Mouse (Mus musculus) midbrain, embryonic 14.5 days (tissue): ENCODE measurements around the gene Mnd1. TPM values are rescaled to one million over a fixed set of nuclear protein-coding genes. Genes with fewer than 3 reads are reported as not detected.

Source experiments
- ATAC-seq: fragments of 200-750 bp; cut with Nextera tagmentation; 2 replicates; pipeline ENCODE4 v1.8.0; 2017; ENCODE audit warnings: moderate number of reproducible peaks, moderate library complexity; ENCODE audit not compliant: low FRiP score, low TSS enrichment
- DNase-seq: peaks from one replicate; pipeline ENCODE4 v3.0.0-alpha.2; 2015
- H3K27ac ChIP-seq: fragments of 300-500 bp; sonication (generic); replicated peaks from 2 replicates; pipeline ENCODE4 v1.5.1; 2014; ENCODE audit warnings: mild to moderate bottlenecking, low read depth, low read length, moderate library complexity
- H3K27me3 ChIP-seq: fragments of 300-500 bp; sonication (generic); 2 replicates; pipeline ENCODE4 v1.6.1; 2014; ENCODE audit warnings: low read length, control low read depth, mixed read lengths; ENCODE audit not compliant: control insufficient read depth, insufficient read depth
- H3K36me3 ChIP-seq: fragments of 300-500 bp; sonication (generic); 2 replicates; pipeline ENCODE4 v1.6.1; 2014; ENCODE audit warnings: low read length, control low read depth; ENCODE audit not compliant: control insufficient read depth, insufficient read depth
- H3K4me1 ChIP-seq: fragments of 300-500 bp; sonication (generic); 2 replicates; pipeline ENCODE4 v1.6.1; 2014; ENCODE audit warnings: mild to moderate bottlenecking, antibody characterized with exemption, low read length, control low read depth; ENCODE audit not compliant: control insufficient read depth, insufficient read depth
- H3K4me2 ChIP-seq: fragments of 300-500 bp; sonication (generic); 2 replicates; pipeline ENCODE4 v1.6.1; 2014; ENCODE audit warnings: mild to moderate bottlenecking, low read length, moderate library complexity
- H3K4me3 ChIP-seq: fragments of 300-500 bp; sonication (generic); replicated peaks from 2 replicates; pipeline ENCODE4 v1.5.1; 2014; ENCODE audit warnings: low read depth, low read length
- H3K9ac ChIP-seq: fragments of 300-500 bp; sonication (generic); replicated peaks from 2 replicates; pipeline ENCODE4 v1.6.1; 2014; ENCODE audit warnings: mild to moderate bottlenecking, low read length, moderate library complexity
- H3K9me3 ChIP-seq: fragments of 300-500 bp; sonication (generic); 2 replicates; pipeline ENCODE4 v1.6.1; 2016; ENCODE audit warnings: low read length, control low read depth, mixed read lengths; ENCODE audit not compliant: control insufficient read depth
- WGBS: fragments of 180-500 bp; shearing (Covaris S2); extraction: QIAGEN DNeasy Blood & Tissue Kit; methylation state at CpG from one replicate; pipeline ENCODE4 v1.1.7; 2014; 5-methylcytosine and 5-hydroxymethylcytosine counted together
- polyA plus RNA-seq: library from polyadenylated mRNA; unstranded; fragments of >200 nt; fragmentation: Nextera tagmentation; extraction: Ambion mirVana; gene quantifications from 2 replicates; pipeline ENCODE4 v1.2.1, GENCODE M21; 2014

Gene Mnd1
- polyA plus RNA-seq, 1 experiment from 2014 or later, result 1.2 TPM

GRCm38 (mm10) chr3:84060128-84060527, 95.5 kb downstream of the Mnd1 start:
- no peak overlapping the region for H3K4me3 ChIP-seq
- no peak overlapping the region for H3K4me2 ChIP-seq
- no peak overlapping the region for H3K9ac ChIP-seq
- no peaks in the 10 kb centered on the region for H3K4me1 ChIP-seq
- DNase-seq, result no peak
- WGBS, result 74% methylated on average over 4 of the region's 4 CpGs
- no peak overlapping the region for H3K27ac ChIP-seq
- no peaks in the 10 kb centered on the region for H3K27me3 ChIP-seq
- no peaks in the 10 kb centered on the region for H3K36me3 ChIP-seq
- H3K9me3 ChIP-seq, result no peaks in the 10 kb centered on the region
- ATAC-seq, result no peak

- no peaks in the 10 kb centered on the region for H3K4me1 ChIP-seq
- WGBS, result 74% methylated on average over 4 of the region's 4 CpGs
- no peak overlapping the region for H3K4me2 ChIP-seq
- H3K4me3 ChIP-seq, result no peak overlapping the region
- H3K9me3 ChIP-seq, result no peaks in the 10 kb centered on the region
- ATAC-seq (no peak), DNase-seq (peak; percentile 27)
- H3K9ac ChIP-seq, result no peak overlapping the region
- no peaks in the 10 kb centered on the region for H3K27me3 ChIP-seq
- no peaks in the 10 kb centered on the region for H3K36me3 ChIP-seq
- H3K27ac ChIP-seq, result no peak overlapping the region
These were observed 95.9 kb downstream of the Mnd1 start for GRCm38 (mm10) chr3:84059676-84060075.

DNA sequence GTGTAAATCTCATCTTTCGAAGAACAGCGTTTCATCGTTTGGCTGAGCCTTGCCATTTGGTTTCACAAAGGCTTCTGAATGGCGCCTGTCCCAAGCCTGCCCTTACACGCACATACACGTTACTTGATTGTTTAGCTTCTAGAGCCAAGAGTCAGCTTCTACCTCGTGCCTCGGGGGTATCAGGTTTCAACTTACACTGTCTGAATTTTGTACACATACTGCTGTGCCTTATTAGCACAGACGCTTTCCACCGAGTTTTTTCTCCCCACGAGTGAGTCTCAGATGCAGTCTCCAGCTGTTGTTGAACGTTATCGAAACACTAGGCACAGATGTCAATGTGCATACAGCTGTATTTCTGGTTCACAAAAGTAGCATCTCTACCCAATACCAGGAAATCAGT, 96.3 kb downstream of the Mnd1 start:
- ATAC-seq, result no peak

DNA sequence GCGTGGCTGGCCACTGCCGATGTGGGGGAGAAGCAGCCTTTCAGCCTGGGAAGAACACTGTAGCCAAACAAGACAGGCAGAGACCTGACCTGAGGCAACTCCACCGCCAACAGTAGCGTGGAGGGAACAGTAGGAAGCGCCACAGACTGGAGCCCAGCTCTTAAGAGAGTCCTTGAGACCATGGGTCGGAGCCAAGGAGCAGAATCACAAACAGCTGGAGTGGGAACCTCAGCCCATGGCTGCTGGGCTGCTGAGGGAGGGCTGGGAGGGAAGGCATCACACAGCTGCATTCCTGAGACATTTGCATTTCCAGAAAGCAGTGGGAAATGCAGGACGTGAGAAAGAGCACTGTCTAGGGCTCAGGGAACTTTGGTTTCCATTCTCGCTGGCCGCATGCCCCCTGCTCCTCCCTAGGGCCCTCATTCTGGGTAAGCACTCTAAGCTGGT, 106.8 kb downstream of the Mnd1 start:
- Histone ChIP-seq H3K36me3 (no peaks in the 10 kb centered on the region), H3K9me3 (no peaks in the 10 kb centered on the region), H3K4me2 (no peak overlapping the region), H3K27me3 (no peaks in the 10 kb centered on the region), H3K4me3 (no peak overlapping the region), H3K4me1 (no peaks in the 10 kb centered on the region), H3K27ac (no peak overlapping the region), H3K9ac (no peak overlapping the region)
- 9% methylated on average over 9 of the region's 9 CpGs for WGBS
- DNase-seq, result peak; percentile 47
- no peak for ATAC-seq

More for the DNA sequence above, 96.3 kb downstream of the Mnd1 start:
- Histone ChIP-seq H3K27ac (no peak overlapping the region), H3K4me3 (no peak overlapping the region), H3K36me3 (no peaks in the 10 kb centered on the region), H3K9me3 (no peaks in the 10 kb centered on the region), H3K27me3 (no peaks in the 10 kb centered on the region), H3K4me1 (no peaks in the 10 kb centered on the region), H3K9ac (no peak overlapping the region), H3K4me2 (no peak overlapping the region)
- DNase-seq, result no peak
- WGBS, result 68% methylated on average over 13 of the region's 13 CpGs

- H3K27ac ChIP-seq, result no peak overlapping the region
- no peaks in the 10 kb centered on the region for H3K36me3 ChIP-seq
- no peak overlapping the region for H3K4me3 ChIP-seq
- H3K27me3 ChIP-seq, result no peaks in the 10 kb centered on the region
- no peak overlapping the region for H3K4me2 ChIP-seq
- ATAC-seq, result no peak
- DNase-seq, result no peak
- H3K9me3 ChIP-seq, result no peaks in the 10 kb centered on the region
- H3K4me1 ChIP-seq, result no peaks in the 10 kb centered on the region
- H3K9ac ChIP-seq, result no peak overlapping the region
- 96% methylated on average over 8 of the region's 8 CpGs for WGBS
These were observed 109.4 kb downstream of the Mnd1 start for GRCm38 (mm10) chr3:84046206-84046605.

GRCm38 (mm10) chr3:84041739-84042138, 113.8 kb downstream of the Mnd1 start:
- H3K27ac ChIP-seq, result no peak overlapping the region
- H3K9me3 ChIP-seq, result no peaks in the 10 kb centered on the region
- WGBS, result 88% methylated on average over 8 of the region's 8 CpGs
- H3K4me2 ChIP-seq, result no peak overlapping the region
- no peak overlapping the region for H3K9ac ChIP-seq
- H3K4me3 ChIP-seq, result no peak overlapping the region
- no peak for DNase-seq
- H3K27me3 ChIP-seq, result no peaks in the 10 kb centered on the region
- peaks cover 13% of the 10 kb centered on the region for H3K4me1 ChIP-seq
- ATAC-seq, result no peak
- no peaks in the 10 kb centered on the region for H3K36me3 ChIP-seq

GRCm38 (mm10) chr3:84040476-84041082, 115.0 kb downstream of the Mnd1 start:
- DNase-seq, result peak; percentile 81
- Histone ChIP-seq H3K27me3 (no peaks in the 10 kb centered on the region), H3K9me3 (no peaks in the 10 kb centered on the region), H3K4me1 (peaks cover 18% of the 10 kb centered on the region), H3K4me3 (peak overlapping the region; percentile 75), H3K4me2 (peak overlapping the region; percentile 94), H3K27ac (peak overlapping the region; percentile 96), H3K9ac (peak overlapping the region; percentile 95), H3K36me3 (0 out of 2 replicates have a peak, but pooled peaks cover 2% of the 10 kb centered on the region)
- ATAC-seq, result peak; percentile 48
- 5% methylated on average over 23 of the region's 23 CpGs for WGBS

DNA sequence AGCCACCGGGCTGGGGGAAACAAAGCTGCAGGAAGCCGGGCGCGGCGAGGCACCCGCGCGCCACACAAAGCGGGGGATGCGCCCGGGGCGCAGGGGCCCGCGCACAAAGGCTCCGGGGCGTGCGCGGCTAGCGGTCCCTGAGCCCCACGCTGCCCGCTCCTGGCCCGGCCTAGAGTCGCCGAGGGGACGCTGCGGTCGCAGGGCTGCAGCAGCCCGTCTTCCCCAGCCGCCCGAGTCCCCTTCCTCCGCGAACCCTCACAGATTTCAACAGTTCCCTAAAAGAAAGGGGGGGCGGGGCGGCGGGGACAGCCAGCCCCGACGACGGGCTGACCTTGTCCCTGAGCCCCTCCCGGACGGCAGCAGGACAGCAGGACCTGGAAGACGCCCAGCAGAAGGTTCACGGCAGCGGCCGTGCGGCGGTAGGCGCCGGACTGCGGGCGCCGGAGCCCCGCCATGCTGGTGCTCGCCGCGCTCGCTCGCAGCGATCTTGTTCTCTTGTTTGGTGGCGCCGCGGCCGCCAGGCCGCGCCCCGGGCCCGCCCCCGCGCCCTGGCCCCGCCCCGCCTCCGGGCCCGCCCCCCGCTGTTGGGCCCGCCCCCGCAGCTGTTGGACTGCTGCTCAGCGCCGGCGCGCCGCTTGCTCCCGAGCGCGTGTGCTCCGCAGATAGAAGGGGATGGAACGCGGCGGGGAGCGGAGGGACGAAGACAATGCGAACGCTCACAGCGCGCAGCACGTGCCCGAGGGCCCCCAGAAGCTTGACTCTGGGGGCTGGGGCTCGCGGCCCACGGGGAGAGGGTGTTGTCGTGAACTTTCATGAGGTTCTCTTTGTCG, 115.7 kb downstream of the Mnd1 start, which contains the start of gene Tmem131l:
Gene Tmem131l (minus strand): TSS at position 530 of the 830 bp plus-strand sequence.
- Histone ChIP-seq H3K27ac (peak within 1 kb of the TSS; percentile 96), H3K4me2 (peak within 1 kb of the TSS; percentile 94), H3K27me3 (no peaks in the 10 kb centered on the region), H3K36me3 (0 out of 2 replicates have a peak, but pooled peaks cover 2% of the 10 kb centered on the region), H3K4me3 (peak within 1 kb of the TSS; percentile 75), H3K4me1 (peaks cover 25% of the 10 kb centered on the region), H3K9me3 (no peaks in the 10 kb centered on the region), H3K9ac (peak within 1 kb of the TSS; percentile 95)
- DNase-seq, result peak; percentile 95
- WGBS, result under 1% methylated on average over 97 of the region's 100 CpGs
- peak; percentile 94 for ATAC-seq
